Mouse (Mus musculus) hindbrain, embryonic 14.5 days (tissue): ENCODE measurements at regions not wholly inside any gene's neighbourhood (a gene's known extent, or its start where the extent isn't known, plus 50 kb on each side); places are given as distances from the start of the nearest gene placed in this dataset.

Experiments used
- ATAC-seq: fragments of 200-750 bp; cut with Nextera tagmentation; 2 replicates; pipeline ENCODE4 v1.8.0; 2017; ENCODE audit warnings: moderate number of reproducible peaks, mild to moderate bottlenecking, moderate TSS enrichment, moderate library complexity; ENCODE audit not compliant: low FRiP score
- DNase-seq: peaks from one replicate; pipeline ENCODE4 v3.0.0-alpha.2; 2015; ENCODE audit warnings: low spot score
- H3K27ac ChIP-seq: fragments of 300-500 bp; sonication (generic); 2 replicates; pipeline ENCODE4 v1.5.1; 2014; ENCODE audit warnings: mild to moderate bottlenecking, moderate library complexity
- H3K27me3 ChIP-seq: fragments of 300-500 bp; sonication (generic); 2 replicates; pipeline ENCODE4 v1.6.1; 2014; ENCODE audit warnings: mild to moderate bottlenecking, low read length, mixed read lengths; ENCODE audit not compliant: control insufficient read depth, insufficient read depth
- H3K36me3 ChIP-seq: fragments of 300-500 bp; sonication (generic); replicated peaks from 2 replicates; pipeline ENCODE4 v1.6.1; 2014; ENCODE audit not compliant: control insufficient read depth, insufficient read depth
- H3K4me1 ChIP-seq: fragments of 300-500 bp; sonication (generic); replicated peaks from 2 replicates; pipeline ENCODE4 v1.6.1; 2014; ENCODE audit warnings: antibody characterized with exemption, low read length, mixed read lengths; ENCODE audit not compliant: control insufficient read depth, insufficient read depth
- H3K4me2 ChIP-seq: fragments of 300-500 bp; sonication (generic); replicated peaks from 2 replicates; pipeline ENCODE4 v1.6.1; 2014; ENCODE audit warnings: mild to moderate bottlenecking, moderate library complexity
- H3K4me3 ChIP-seq: fragments of 300-500 bp; sonication (generic); replicated peaks from 2 replicates; pipeline ENCODE4 v1.5.1; 2014; ENCODE audit warnings: mild to moderate bottlenecking, low read length
- H3K9ac ChIP-seq: fragments of 300-500 bp; sonication (generic); 2 replicates; pipeline ENCODE4 v1.6.1; 2014
- H3K9me3 ChIP-seq: fragments of 300-500 bp; sonication (generic); 2 replicates; pipeline ENCODE4 v1.6.1; 2016; ENCODE audit warnings: low read length; ENCODE audit not compliant: control insufficient read depth
- WGBS: fragments of 180-500 bp; shearing (Covaris S2); extraction: QIAGEN DNeasy Blood & Tissue Kit; methylation state at CpG from one replicate; pipeline ENCODE4 v1.1.7; 2014; 5-methylcytosine and 5-hydroxymethylcytosine counted together

DNA sequence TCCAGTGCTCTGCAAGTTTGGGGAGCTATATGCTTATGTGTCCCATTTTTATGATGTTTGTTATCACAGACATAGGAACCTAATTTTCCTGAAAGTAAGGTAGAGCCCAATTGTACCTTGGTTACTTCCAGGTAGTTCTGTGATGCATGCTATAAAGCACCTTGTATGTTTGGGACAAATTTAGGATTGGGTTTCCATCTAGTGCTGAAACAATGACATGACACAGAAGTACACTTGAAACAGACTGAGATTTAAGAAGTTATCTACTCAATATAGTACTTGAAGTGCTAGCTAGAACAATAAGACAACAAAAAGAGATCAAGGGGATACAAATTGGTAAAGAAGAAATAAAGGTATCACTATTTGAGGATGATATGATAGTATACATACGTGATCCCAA is 426.8 kb downstream of the Slco4c1 start:
- ATAC-seq (no peak), DNase-seq (no peak)
- no peaks in the 10 kb centered on the region for H3K36me3 ChIP-seq
- H3K4me3 ChIP-seq: no peak overlapping the region
- H3K4me2 ChIP-seq: no peak overlapping the region
- 100% methylated on average over 1 of the region's 1 CpGs for WGBS
- H3K9ac ChIP-seq: no peak overlapping the region
- H3K27me3 ChIP-seq: no peaks in the 10 kb centered on the region
- H3K27ac ChIP-seq: no peak overlapping the region
- H3K9me3 ChIP-seq: no peaks in the 10 kb centered on the region
- no peaks in the 10 kb centered on the region for H3K4me1 ChIP-seq

DNA sequence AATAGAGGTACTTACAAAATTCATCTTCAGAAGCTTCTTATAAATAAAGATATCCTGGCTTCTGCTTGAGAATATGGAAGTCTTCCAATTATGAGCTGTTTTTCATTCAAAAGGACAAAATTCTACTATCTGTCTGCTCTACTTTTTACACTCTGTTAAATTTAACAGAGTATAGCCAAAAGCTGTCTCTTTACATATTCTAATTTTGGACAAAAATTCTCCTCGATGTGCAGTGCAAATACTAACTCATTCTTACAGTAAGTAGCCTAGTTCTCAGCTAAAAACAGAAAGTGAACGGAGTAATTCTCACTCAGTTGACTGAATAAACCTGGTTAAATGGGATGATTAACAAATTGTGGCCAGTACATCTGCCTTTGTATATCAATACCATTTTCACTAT is 438.9 kb downstream of the Slco4c1 start:
- H3K4me1 ChIP-seq: no peaks in the 10 kb centered on the region
- H3K9ac ChIP-seq: no peak overlapping the region
- H3K4me2 ChIP-seq: no peak overlapping the region
- H3K27me3 ChIP-seq: no peaks in the 10 kb centered on the region
- no peaks in the 10 kb centered on the region for H3K36me3 ChIP-seq
- ATAC-seq: no peak
- DNase-seq: no peak
- H3K4me3 ChIP-seq: no peak overlapping the region
- WGBS: 79% methylated on average over 2 of the region's 2 CpGs
- no peaks in the 10 kb centered on the region for H3K9me3 ChIP-seq
- no peak overlapping the region for H3K27ac ChIP-seq

GRCm38 (mm10) chr1:96423481-96423880 is 448.5 kb downstream of the Slco4c1 start:
- Histone ChIP-seq H3K9ac (no peak overlapping the region), H3K36me3 (no peaks in the 10 kb centered on the region), H3K4me2 (no peak overlapping the region), H3K4me3 (no peak overlapping the region), H3K4me1 (no peaks in the 10 kb centered on the region), H3K9me3 (no peaks in the 10 kb centered on the region), H3K27me3 (no peaks in the 10 kb centered on the region), H3K27ac (no peak overlapping the region)
- DNase-seq: no peak
- no peak for ATAC-seq

GRCm38 (mm10) chr1:96410837-96411612 is 460.9 kb downstream of the Slco4c1 start:
- H3K36me3 ChIP-seq: no peaks in the 10 kb centered on the region

GRCm38 (mm10) chr1:96397982-96398381 is 474.0 kb downstream of the Slco4c1 start:
- Histone ChIP-seq H3K4me3 (no peak overlapping the region), H3K27ac (no peak overlapping the region), H3K4me1 (no peaks in the 10 kb centered on the region), H3K9ac (no peak overlapping the region), H3K36me3 (no peaks in the 10 kb centered on the region), H3K4me2 (no peak overlapping the region), H3K27me3 (no peaks in the 10 kb centered on the region), H3K9me3 (no peaks in the 10 kb centered on the region)
- DNase-seq: no peak
- peak; percentile 55; the same call in 1 of the 2 replicates for ATAC-seq
- 58% methylated on average over 4 of the region's 4 CpGs for WGBS

More at GRCm38 (mm10) chr1:96410837-96411612, 460.9 kb downstream of the Slco4c1 start:
- Histone ChIP-seq H3K9me3 (no peaks in the 10 kb centered on the region), H3K4me2 (no peak overlapping the region), H3K4me3 (no peak overlapping the region), H3K9ac (no peak overlapping the region), H3K27me3 (no peaks in the 10 kb centered on the region), H3K27ac (peak overlapping the region; percentile 64; the same call in 1 of the 2 replicates), H3K4me1 (no peaks in the 10 kb centered on the region)
- DNase-seq (no peak), ATAC-seq (peak; percentile 55; the same call in 1 of the 2 replicates)
- WGBS: 66% methylated on average over 4 of the region's 4 CpGs

DNA sequence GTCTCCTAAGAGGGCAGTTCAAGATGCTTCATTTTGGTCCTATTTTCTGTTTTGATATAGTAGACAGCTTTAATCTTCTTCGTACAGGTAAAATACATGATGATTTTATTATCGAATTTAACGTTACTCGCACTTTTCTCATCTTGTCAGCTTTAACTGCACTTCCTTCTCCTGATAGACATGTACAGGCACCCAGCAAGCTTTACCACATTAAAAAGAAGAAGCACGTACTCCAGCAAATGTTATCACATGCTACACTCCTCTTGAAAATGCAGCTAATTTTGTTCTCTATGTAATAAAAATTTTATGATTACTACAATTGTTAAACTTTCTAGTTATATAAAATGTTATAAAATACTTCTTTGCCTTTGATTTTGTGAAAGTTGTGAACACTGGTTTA is 483.6 kb downstream of the Slco4c1 start:
- no peak for DNase-seq
- H3K27ac ChIP-seq: no peak overlapping the region
- H3K4me3 ChIP-seq: no peak overlapping the region
- no peak overlapping the region for H3K9ac ChIP-seq
- H3K36me3 ChIP-seq: no peaks in the 10 kb centered on the region
- no peak overlapping the region for H3K4me2 ChIP-seq
- WGBS: 90% methylated on average over 5 of the region's 5 CpGs
- no peaks in the 10 kb centered on the region for H3K27me3 ChIP-seq
- H3K4me1 ChIP-seq: no peaks in the 10 kb centered on the region
- no peak for ATAC-seq
- H3K9me3 ChIP-seq: no peaks in the 10 kb centered on the region

DNA sequence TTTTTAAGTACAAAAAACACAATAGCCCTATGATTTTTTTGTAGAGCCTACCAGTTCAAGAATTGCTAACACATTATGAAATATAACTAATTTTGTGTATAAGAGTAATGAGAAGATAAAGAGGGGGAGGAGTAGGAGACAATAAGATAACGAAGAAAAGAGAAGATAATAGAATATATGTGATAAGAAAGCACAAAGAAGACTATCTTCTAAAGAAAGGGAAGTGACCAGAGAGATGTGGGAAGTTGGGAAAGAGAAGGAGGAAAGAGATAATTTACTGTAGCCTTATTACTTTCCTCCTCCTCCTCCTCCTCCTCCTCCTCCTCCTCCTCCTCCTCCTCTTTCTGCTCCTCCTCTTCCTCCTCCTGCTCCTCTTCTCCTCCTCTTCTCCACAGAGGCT is 486.1 kb downstream of the Slco4c1 start:
- no peak for ATAC-seq
- Histone ChIP-seq H3K4me3 (no peak overlapping the region), H3K9ac (no peak overlapping the region), H3K4me1 (no peaks in the 10 kb centered on the region), H3K27ac (no peak overlapping the region), H3K4me2 (no peak overlapping the region), H3K36me3 (no peaks in the 10 kb centered on the region), H3K9me3 (no peaks in the 10 kb centered on the region), H3K27me3 (no peaks in the 10 kb centered on the region)
- WGBS: 84% methylated on average over 1 of the region's 1 CpGs
- DNase-seq: no peak

- no peaks in the 10 kb centered on the region for H3K36me3 ChIP-seq
- H3K27ac ChIP-seq: no peak overlapping the region
- H3K9ac ChIP-seq: no peak overlapping the region
- H3K4me2 ChIP-seq: no peak overlapping the region
- DNase-seq (no peak), ATAC-seq (peak; percentile 34; the same call in 1 of the 2 replicates)
- no peaks in the 10 kb centered on the region for H3K9me3 ChIP-seq
- H3K4me3 ChIP-seq: no peak overlapping the region
- H3K4me1 ChIP-seq: no peaks in the 10 kb centered on the region
- 63% methylated on average over 2 of the region's 2 CpGs for WGBS
- H3K27me3 ChIP-seq: no peaks in the 10 kb centered on the region
These were observed 509.1 kb downstream of the Slco4c1 start for GRCm38 (mm10) chr1:96362713-96363441.

DNA sequence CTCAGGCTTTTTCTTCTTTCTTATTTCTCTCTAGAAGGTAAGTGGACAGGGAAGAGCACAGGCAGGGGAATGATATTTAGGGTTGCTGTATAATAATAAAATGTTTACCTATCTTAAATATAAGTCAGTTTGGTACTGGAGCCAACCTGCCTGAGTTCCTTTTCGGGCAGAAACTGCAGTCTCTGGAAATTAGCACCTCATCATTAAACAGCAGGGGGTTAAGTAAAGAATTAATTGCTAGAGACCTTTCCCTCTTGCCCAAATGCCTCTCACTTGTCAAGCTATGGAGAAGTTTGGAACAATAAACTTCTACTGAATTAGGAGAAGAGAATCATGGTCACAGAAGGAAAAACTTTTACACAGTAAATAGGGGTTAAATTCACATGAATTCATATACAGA is 524.7 kb downstream of the Slco4c1 start:
- DNase-seq: no peak
- no peak for ATAC-seq

More for the DNA sequence above, 524.7 kb downstream of the Slco4c1 start:
- H3K4me1 ChIP-seq: no peaks in the 10 kb centered on the region
- no peak overlapping the region for H3K4me2 ChIP-seq
- H3K36me3 ChIP-seq: no peaks in the 10 kb centered on the region
- H3K9ac ChIP-seq: no peak overlapping the region
- 29% methylated on average over 1 of the region's 1 CpGs for WGBS
- H3K4me3 ChIP-seq: no peak overlapping the region
- H3K9me3 ChIP-seq: no peaks in the 10 kb centered on the region
- no peak overlapping the region for H3K27ac ChIP-seq
- no peaks in the 10 kb centered on the region for H3K27me3 ChIP-seq
